Mouse (Mus musculus): ENCODE measurements at regions not wholly inside any gene's neighbourhood (a gene's known extent, or its start where the extent isn't known, plus 50 kb on each side); places are given as distances from the start of the nearest gene placed in this dataset.

DNA sequence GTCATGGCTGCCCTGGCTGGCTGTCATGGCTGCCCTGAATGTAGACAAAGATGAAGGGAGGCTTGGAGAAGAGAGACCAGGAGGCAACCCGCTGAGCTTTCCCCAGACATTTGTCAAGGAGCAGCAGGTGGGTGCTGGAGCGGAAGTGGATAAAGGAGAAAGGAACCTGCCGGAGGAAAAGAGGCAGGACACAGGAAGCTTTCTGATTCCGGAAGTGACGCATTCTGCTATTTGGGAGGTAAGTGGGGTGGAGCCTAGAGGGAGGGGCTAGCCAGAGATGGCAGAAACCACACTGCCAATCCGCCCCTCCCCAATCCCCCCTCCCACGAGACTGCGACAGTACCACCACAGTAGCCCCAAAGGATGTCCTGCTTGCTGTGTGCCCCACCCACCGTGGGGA lies 80.1 kb downstream of the Gm572 start:
- Histone ChIP-seq H3K27me3 (ENCODE audit: control insufficient read depth, insufficient read depth, low read length, poor library complexity, severe bottlenecking) (no peaks in the 10 kb centered on the region), H3K9me3 (replicated peaks; ENCODE audit: control insufficient read depth, insufficient read depth, low read length, poor library complexity, severe bottlenecking) (no peaks in the 10 kb centered on the region), H3K4me1 (ENCODE audit: control insufficient read depth, insufficient read depth, low read length) (peaks cover 2% of the 10 kb centered on the region), H3K4me3 (ENCODE audit: low read depth, low read length) (peak overlapping the region; percentile 79), H3K9ac (ENCODE audit: low read depth, poor library complexity, severe bottlenecking) (peak overlapping the region; percentile 62), H3K27ac (ENCODE audit: insufficient read depth, low read length) (peak overlapping the region; percentile 84), H3K36me3 (ENCODE audit: control insufficient read depth, insufficient read depth, low read length, poor library complexity, severe bottlenecking) (no peaks in the 10 kb centered on the region)
- no peak for TF ChIP-seq POLR2A (IDR thresholded peaks at IDR 0.05; ENCODE audit: insufficient read depth, low read length)
- peak; percentile 39; the same call in 1 of the 2 replicates for TF ChIP-seq EP300 (IDR thresholded peaks at IDR 0.05; ENCODE audit: insufficient read depth, low read depth, low read length)
- TF ChIP-seq CTCF (IDR thresholded peaks at IDR 0.05; ENCODE audit: low read depth, low read length): no peak

DNA sequence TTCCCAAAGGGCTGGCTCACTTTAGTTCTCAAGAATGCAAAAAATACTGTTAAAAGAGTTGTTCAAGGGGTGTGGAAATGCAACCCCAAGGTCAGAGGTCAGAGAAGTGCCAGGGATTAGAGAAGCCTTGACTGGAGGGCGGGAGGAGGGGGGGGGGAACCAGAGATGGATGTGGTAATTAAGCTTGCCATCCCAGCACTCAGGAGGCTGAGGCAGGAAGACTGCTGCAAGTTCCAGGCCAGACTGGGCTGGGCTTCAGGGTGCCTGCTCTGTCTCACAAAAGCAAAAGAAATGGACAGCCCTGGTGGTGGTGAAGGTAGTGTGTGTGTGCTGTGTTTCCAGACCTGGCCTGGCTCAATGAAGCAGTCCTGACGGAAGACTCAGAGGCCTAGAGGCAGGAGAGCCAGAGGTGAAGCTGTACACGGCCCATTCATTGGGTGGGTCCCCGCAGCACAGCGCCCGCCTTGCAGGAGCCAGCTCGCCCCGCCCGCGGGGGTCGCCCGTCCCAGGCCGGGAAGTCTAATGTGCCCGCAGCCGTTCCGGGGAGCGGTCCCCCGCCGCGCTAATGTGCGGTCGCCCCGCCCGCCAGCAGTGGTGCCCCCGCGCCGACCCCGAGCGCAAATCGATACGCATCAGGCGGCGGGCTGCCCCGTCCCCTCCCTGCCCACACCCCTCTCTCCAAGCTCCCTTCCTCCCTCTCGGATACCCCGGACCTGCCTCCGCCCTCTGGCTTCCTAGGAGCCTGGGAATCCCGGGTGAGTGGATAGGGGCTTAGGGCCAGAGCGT lies 80.1 kb upstream of the Casz1 start:
- TF ChIP-seq EP300 (IDR thresholded peaks at IDR 0.05; ENCODE audit: insufficient read depth, low read depth, low read length) (0 out of 2 replicates have a peak, but pooled peaks have one; percentile 58), POLR2A (IDR thresholded peaks at IDR 0.05; ENCODE audit: insufficient read depth, low read length) (no peak), CTCF (IDR thresholded peaks at IDR 0.05; ENCODE audit: low read depth, low read length) (no peak)
- Histone ChIP-seq H3K4me3 (ENCODE audit: low read depth, low read length) (peak overlapping the region; percentile 63), H3K9ac (ENCODE audit: low read depth, poor library complexity, severe bottlenecking) (peak overlapping the region; percentile 62), H3K9me3 (replicated peaks; ENCODE audit: control insufficient read depth, insufficient read depth, low read length, poor library complexity, severe bottlenecking) (no peaks in the 10 kb centered on the region), H3K27ac (ENCODE audit: insufficient read depth, low read length) (peak overlapping the region; percentile 77), H3K36me3 (ENCODE audit: control insufficient read depth, insufficient read depth, low read length, poor library complexity, severe bottlenecking) (no peaks in the 10 kb centered on the region), H3K27me3 (ENCODE audit: control insufficient read depth, insufficient read depth, low read length, poor library complexity, severe bottlenecking) (no peaks in the 10 kb centered on the region), H3K4me1 (ENCODE audit: control insufficient read depth, insufficient read depth, low read length) (peaks cover 2% of the 10 kb centered on the region)

DNA sequence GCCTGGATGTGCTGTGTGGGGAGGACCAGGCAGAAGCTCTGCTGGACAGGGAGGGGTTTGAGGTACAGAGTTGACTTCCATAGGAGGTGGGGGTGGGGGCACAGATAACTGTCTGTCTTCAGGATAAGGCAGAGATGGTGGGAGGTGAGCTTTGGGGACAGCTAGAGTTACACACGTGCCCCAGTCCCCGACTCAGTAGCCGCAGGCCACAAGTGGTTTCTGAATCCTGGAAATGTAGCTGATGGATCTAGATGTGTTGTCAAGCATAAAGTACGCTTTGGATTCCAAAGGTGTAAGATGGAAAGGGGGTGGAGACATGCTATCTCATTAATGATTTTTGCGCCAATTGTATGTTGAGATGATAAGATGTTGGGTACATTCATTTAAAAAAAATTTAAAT lies 75.4 kb upstream of the Casz1 start:
- H3K4me1 ChIP-seq (ENCODE audit: control insufficient read depth, insufficient read depth, low read length): no peaks in the 10 kb centered on the region
- H3K36me3 ChIP-seq (ENCODE audit: control insufficient read depth, insufficient read depth, low read length, poor library complexity, severe bottlenecking): no peaks in the 10 kb centered on the region
- no peaks in the 10 kb centered on the region for H3K27me3 ChIP-seq (ENCODE audit: control insufficient read depth, insufficient read depth, low read length, poor library complexity, severe bottlenecking)
- H3K9ac ChIP-seq (ENCODE audit: low read depth, poor library complexity, severe bottlenecking): no peak overlapping the region
- no peaks in the 10 kb centered on the region for H3K9me3 ChIP-seq (replicated peaks; ENCODE audit: control insufficient read depth, insufficient read depth, low read length, poor library complexity, severe bottlenecking)
- H3K4me3 ChIP-seq (ENCODE audit: low read depth, low read length): no peak overlapping the region
- TF ChIP-seq POLR2A (IDR thresholded peaks at IDR 0.05; ENCODE audit: insufficient read depth, low read length) (no peak), CTCF (IDR thresholded peaks at IDR 0.05; ENCODE audit: low read depth, low read length) (no peak), EP300 (IDR thresholded peaks at IDR 0.05; ENCODE audit: insufficient read depth, low read depth, low read length) (no peak)
- no peak overlapping the region for H3K27ac ChIP-seq (ENCODE audit: insufficient read depth, low read length)

DNA sequence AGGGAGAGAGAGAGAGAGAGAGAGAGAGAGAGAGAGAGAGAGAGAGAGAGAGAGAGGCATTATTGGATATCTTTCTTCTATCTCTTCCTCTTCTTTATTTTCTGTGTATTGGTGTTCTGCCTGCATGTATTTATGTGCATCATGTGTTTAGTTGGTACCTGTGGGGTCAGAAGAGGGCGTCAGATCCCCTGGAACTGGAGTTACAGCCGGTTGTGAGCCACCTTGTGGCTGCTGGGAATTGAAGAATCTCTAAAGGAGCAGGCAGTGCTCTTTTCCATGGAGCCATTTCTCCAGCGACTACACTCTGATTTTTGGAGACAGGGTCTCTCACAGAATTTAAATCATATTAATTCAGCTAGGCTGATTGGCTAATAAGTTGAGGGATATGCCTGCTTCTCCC lies 72.6 kb upstream of the Casz1 start:
- H3K4me1 ChIP-seq (ENCODE audit: control insufficient read depth, insufficient read depth, low read length): peaks cover 2% of the 10 kb centered on the region
- no peak overlapping the region for H3K4me3 ChIP-seq (ENCODE audit: low read depth, low read length)
- no peak overlapping the region for H3K27ac ChIP-seq (ENCODE audit: insufficient read depth, low read length)
- no peak overlapping the region for H3K9ac ChIP-seq (ENCODE audit: low read depth, poor library complexity, severe bottlenecking)
- H3K36me3 ChIP-seq (ENCODE audit: control insufficient read depth, insufficient read depth, low read length, poor library complexity, severe bottlenecking): no peaks in the 10 kb centered on the region
- no peaks in the 10 kb centered on the region for H3K9me3 ChIP-seq (replicated peaks; ENCODE audit: control insufficient read depth, insufficient read depth, low read length, poor library complexity, severe bottlenecking)
- no peaks in the 10 kb centered on the region for H3K27me3 ChIP-seq (ENCODE audit: control insufficient read depth, insufficient read depth, low read length, poor library complexity, severe bottlenecking)
- no peak for TF ChIP-seq EP300 (IDR thresholded peaks at IDR 0.05; ENCODE audit: insufficient read depth, low read depth, low read length)
- peak; percentile 39 for TF ChIP-seq CTCF (IDR thresholded peaks at IDR 0.05; ENCODE audit: low read depth, low read length)
- no peak for TF ChIP-seq POLR2A (IDR thresholded peaks at IDR 0.05; ENCODE audit: insufficient read depth, low read length)

DNA sequence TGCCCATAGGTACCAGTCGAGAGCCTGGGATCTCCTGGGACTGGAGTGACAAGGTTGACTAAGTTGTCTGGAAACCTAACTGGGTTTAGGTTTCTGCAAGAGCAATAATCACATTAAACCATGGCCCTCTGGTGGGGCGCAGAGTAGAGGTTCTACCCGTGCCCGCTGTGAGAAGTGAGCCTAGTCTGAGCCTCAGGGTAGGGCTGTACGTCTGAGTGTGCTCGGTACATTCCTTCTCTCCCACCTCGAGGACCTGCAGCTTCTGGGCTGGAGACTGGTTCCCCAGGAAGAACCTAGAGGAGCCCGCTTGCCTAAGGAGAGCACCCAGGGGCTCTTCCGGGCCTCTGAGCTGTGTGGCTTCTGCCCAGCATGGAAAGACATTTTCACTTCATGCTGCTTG lies 70.2 kb upstream of the Casz1 start:
- TF ChIP-seq EP300 (IDR thresholded peaks at IDR 0.05; ENCODE audit: insufficient read depth, low read depth, low read length) (no peak), CTCF (IDR thresholded peaks at IDR 0.05; ENCODE audit: low read depth, low read length) (no peak), POLR2A (IDR thresholded peaks at IDR 0.05; ENCODE audit: insufficient read depth, low read length) (no peak)
- Histone ChIP-seq H3K9me3 (replicated peaks; ENCODE audit: control insufficient read depth, insufficient read depth, low read length, poor library complexity, severe bottlenecking) (no peaks in the 10 kb centered on the region), H3K4me1 (ENCODE audit: control insufficient read depth, insufficient read depth, low read length) (peaks cover 4% of the 10 kb centered on the region), H3K27ac (ENCODE audit: insufficient read depth, low read length) (peak overlapping the region; percentile 20; the same call in 1 of the 2 replicates), H3K27me3 (ENCODE audit: control insufficient read depth, insufficient read depth, low read length, poor library complexity, severe bottlenecking) (no peaks in the 10 kb centered on the region), H3K9ac (ENCODE audit: low read depth, poor library complexity, severe bottlenecking) (peak overlapping the region; percentile 43; the same call in 1 of the 2 replicates), H3K4me3 (ENCODE audit: low read depth, low read length) (peak overlapping the region; percentile 47), H3K36me3 (ENCODE audit: control insufficient read depth, insufficient read depth, low read length, poor library complexity, severe bottlenecking) (no peaks in the 10 kb centered on the region)

DNA sequence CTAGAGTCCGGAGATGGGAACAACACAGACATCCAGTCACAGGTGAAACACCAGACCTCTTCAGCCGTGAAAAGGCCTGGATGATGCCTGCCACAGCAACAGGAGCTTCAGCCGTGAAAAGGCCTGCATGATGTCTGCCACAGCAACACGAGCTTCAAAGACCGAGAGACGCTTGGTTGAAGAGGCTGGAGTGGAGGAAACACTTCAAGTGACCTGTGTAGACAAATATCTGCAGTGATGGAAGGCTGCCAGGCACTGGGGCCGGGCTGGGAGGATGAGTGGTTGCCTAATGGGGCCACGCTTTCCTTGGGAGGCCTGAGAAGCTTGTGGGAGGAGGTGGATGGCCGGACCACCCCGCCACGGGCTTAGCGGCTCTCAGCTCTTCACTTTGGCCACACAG lies 69.7 kb upstream of the Casz1 start:
- H3K9me3 ChIP-seq (replicated peaks; ENCODE audit: control insufficient read depth, insufficient read depth, low read length, poor library complexity, severe bottlenecking): no peaks in the 10 kb centered on the region
- peak overlapping the region; percentile 47 for H3K4me3 ChIP-seq (ENCODE audit: low read depth, low read length)
- H3K27ac ChIP-seq (ENCODE audit: insufficient read depth, low read length): peak overlapping the region; percentile 20; the same call in 1 of the 2 replicates
- H3K9ac ChIP-seq (ENCODE audit: low read depth, poor library complexity, severe bottlenecking): peak overlapping the region; percentile 43
- no peaks in the 10 kb centered on the region for H3K36me3 ChIP-seq (ENCODE audit: control insufficient read depth, insufficient read depth, low read length, poor library complexity, severe bottlenecking)
- peaks cover 4% of the 10 kb centered on the region for H3K4me1 ChIP-seq (ENCODE audit: control insufficient read depth, insufficient read depth, low read length)
- no peaks in the 10 kb centered on the region for H3K27me3 ChIP-seq (ENCODE audit: control insufficient read depth, insufficient read depth, low read length, poor library complexity, severe bottlenecking)
- TF ChIP-seq POLR2A (IDR thresholded peaks at IDR 0.05; ENCODE audit: insufficient read depth, low read length): no peak
- TF ChIP-seq EP300 (IDR thresholded peaks at IDR 0.05; ENCODE audit: insufficient read depth, low read depth, low read length): no peak
- TF ChIP-seq CTCF (IDR thresholded peaks at IDR 0.05; ENCODE audit: low read depth, low read length): no peak

Data from ES-Bruce4 (cell line).